Mouse (Mus musculus): Measurements from ENCODE around the gene Hnf4a.
A peak's percentile ranks its signal among the peaks of the same experiment; 100 is the strongest.

Hnf4a gene

DNA sequence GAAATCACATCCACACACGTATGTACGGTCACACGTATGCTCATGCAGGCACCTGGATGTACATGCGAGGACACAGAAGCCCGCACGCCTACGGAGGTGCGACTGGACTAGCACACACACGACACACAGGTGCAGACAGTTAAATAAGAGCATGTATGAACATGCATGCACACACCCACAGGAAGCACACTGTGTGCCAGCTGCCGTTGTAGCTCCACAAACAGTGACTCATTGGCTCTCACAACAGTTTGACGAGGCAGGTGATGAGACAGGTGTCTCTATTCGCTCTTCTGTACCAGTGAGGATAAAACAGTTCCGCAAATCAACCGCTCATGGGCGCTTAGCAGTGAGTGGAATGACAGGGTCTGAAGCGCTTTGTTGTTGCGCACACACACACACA, 16.0 kb upstream of the Hnf4a start:
- no peak for DNase-seq (ENCODE audit: low read depth, low spot score)

GRCm38 (mm10) chr2:163491351-163491750, 15.3 kb upstream of the Hnf4a start:
- no peak for DNase-seq (ENCODE audit: low read depth, low spot score)

GRCm38 (mm10) chr2:163492018-163492417, 14.6 kb upstream of the Hnf4a start, which contains the start of gene R3hdml:
Gene R3hdml, plus strand, starts transcription at chr2:163492318.
- no peak for DNase-seq (ENCODE audit: low read depth, low spot score)

DNA sequence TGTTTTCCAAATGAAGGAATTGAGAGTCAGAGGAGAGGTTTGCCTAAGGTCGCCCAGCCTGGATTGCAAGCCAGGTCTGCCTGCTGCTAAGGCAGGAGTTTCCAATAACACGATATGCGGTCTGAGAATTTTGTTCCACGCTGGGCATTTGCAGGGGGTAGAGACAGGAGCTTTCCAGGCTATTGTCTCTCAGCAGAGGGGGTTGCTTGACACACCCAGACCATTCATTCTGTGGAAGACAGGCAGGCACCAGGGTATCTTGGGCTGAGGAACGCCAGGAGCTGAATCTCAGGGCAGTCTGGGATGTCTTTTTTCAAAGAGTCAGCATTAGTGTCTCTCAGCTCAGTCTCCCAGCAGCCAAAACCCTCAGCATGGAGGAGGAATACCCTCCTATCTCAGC, 13.6 kb upstream of the Hnf4a start:
- no peak for DNase-seq (ENCODE audit: low read depth, low spot score)

DNA sequence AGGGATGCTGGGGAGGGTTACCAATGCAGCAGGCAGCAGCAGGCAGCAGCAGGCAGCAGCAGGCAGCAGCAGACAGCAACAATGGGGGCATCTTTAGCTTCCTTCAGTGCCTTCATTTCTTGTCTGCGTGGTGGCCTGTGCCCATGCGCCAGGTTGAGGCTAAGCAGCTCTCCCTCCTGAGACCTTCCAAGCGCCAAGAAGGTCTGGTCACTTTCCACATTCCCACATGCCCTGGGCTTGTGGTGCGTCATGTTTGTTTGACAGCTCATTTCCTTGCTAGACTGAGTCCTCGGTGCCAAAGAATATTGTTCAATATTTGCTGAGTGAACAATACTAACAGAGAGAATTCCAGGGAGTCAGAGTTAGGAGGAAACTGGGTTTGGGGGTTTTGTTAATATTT, 12.6 kb upstream of the Hnf4a start:
- no peak for DNase-seq (ENCODE audit: low read depth, low spot score)

DNA sequence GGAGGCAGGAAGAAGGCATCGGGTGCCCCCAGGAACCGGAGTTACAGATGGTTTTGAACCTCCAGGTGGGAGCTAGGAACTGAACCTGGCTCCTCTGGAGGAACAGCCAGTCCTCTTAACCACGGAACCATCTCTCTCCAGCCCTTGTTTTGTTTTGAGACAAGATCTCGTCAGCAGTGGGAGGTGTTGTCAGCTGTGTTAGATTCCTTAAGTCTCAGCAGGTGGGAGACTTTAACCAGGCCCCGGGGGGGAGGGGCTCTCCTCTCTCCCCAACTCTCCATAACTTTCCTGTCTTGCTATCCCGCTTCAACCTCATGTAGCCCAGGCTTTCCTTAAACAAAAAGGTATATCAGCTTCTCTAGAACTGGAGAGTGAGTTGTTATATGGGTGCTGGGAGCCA, 12.2 kb upstream of the Hnf4a start:
- no peak for DNase-seq (ENCODE audit: low read depth, low spot score)

GRCm38 (mm10) chr2:163502219-163502618, 4.4 kb upstream of the Hnf4a start:
- DNase-seq (ENCODE audit: low read depth, low spot score): no peak

- DNase-seq (ENCODE audit: low read depth, low spot score): no peak
These were observed 3.4 kb upstream of the Hnf4a start for GRCm38 (mm10) chr2:163503191-163503590.

DNA sequence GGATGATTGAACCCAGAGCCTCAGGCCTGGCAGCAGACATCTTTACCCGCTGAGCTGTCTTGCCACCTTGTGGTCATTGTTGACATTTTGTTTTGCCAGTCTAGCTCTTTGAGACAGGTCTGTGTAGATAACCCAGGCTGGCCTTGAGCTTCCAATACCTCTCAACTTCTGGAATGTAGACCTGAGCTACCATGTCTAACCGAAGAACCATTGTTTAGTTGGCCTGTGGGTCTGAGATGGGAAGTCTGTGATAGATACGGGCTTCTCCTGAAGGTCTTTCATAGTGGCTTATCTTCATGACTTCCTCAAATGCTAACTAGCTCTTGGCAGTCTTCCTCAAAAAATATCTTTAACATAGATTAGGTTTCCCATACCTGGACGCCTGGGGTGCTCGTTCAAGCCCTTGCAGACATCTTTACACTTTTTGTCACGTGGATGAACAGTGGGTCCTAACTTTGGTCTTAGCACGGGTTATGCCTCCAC, 19.2 kb downstream of the Hnf4a start:
- no peak for DNase-seq (ENCODE audit: low read depth, low spot score)

DNA sequence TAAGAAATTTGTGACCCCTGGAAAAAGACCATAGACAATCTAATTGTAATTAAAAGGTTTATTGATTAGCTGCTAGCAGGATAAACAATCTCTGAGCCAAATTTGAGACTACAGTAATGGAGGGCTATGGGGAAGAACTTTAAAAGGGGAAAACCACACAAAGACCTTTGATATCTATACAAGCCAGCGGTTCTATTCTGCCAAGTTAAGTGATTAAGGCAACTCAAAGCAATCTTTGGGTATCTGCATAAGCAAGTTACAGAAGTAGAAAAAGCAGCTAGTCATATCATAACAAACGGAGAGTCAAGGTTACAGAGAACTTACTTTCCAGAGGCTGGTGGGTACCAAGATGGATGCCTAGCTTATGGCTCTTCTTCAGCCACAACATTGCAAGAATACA, 20.9 kb downstream of the Hnf4a start:
- no peak for DNase-seq (ENCODE audit: low read depth, low spot score)

- no peak for DNase-seq (ENCODE audit: low read depth, low spot score)
These were observed 23.8 kb downstream of the Hnf4a start for GRCm38 (mm10) chr2:163530418-163530817.

DNA sequence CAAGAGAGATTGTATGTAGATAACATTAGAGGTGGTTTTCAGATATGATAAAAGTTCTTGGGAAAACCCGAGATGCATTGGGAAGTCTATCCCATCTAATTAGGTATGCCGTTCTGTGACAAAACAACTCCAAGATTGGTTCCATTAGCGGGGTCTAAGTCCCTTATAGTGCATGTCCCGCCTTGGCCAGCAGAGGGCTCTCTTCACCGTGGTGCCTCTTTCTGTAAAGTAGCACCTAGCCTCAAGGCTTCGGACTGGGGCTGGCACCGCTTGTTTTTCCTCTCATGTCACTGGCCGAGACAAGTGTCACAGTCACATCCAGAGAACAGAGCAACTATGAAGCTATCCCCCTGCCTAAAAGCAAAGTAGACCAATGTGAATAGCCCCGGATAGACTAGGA, 25.3 kb downstream of the Hnf4a start:
- peak; percentile 21 for DNase-seq (ENCODE audit: low read depth, low spot score)

DNA sequence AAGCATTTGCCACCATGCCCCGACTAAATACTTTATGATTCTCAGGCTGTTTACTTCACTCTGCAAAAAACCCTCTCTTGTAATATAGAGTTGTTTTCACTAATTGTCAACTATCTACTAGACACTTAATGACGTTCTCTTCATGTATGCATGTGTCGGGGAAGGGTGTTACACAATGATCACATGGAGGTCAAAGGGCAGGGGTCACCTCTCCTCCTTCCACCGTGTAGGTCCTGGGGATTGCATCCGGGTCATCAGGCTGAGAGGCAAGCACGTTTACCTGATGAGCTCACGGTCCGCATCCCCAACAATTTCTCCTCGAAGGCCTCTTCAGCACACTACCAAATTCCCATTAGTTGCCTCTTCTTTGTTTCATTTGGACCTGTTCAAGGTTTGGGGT, 26.6 kb downstream of the Hnf4a start:
- no peak for DNase-seq (ENCODE audit: low read depth, low spot score)

DNA sequence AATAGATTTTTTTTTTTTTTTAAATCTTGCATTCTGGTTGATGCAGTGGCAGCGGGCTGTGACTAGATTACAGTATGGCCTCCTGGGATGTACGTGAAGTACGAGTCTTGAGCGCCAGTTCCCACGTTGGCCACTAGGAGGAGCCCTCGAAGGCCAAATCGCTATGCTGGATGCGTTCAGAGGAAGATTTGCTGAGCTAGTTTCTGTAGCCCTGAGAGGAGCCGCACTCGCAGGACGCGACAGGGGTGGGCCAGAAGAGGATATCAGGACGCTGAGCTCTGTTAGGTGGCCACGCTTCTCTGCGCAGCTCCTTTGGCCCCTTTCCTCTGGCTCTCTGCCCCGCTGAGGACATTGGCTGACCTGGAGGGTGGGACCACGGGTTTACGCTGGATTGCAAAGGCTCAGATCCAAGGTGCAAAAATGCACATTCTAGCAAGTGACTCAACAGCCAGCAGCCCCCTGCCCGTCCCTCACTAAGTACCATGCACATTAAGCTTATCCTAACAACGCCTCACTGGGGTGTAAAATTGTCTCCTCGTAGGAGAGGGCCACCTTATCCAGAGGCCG, 28.4 kb downstream of the Hnf4a start:
- DNase-seq (ENCODE audit: low read depth, low spot score): peak; percentile 62

GRCm38 (mm10) chr2:163537443-163537842, 30.8 kb downstream of the Hnf4a start:
- no peak for DNase-seq (ENCODE audit: low read depth, low spot score)

DNA sequence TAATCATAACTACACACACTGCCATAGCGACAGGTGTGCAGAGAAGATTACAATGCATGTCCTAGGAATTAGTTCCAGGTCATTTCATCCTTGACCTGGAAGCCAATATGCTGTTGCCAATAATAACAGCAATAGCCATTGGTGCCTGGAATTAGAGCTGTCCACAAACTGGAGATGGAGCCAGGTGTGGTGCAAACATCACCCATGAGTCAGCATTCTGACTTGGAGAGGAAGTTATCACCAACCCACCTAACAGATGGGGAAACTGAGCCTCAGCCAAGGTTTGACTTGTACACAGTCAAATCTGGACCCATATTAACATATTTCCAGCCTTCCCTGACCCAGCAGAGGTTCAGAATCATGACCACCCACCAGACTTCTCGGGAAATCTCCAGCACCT, 31.8 kb downstream of the Hnf4a start:
- no peak for DNase-seq (ENCODE audit: low read depth, low spot score)

GRCm38 (mm10) chr2:163539321-163540040, 32.9 kb downstream of the Hnf4a start:
- DNase-seq (ENCODE audit: low read depth, low spot score): no peak

DNA sequence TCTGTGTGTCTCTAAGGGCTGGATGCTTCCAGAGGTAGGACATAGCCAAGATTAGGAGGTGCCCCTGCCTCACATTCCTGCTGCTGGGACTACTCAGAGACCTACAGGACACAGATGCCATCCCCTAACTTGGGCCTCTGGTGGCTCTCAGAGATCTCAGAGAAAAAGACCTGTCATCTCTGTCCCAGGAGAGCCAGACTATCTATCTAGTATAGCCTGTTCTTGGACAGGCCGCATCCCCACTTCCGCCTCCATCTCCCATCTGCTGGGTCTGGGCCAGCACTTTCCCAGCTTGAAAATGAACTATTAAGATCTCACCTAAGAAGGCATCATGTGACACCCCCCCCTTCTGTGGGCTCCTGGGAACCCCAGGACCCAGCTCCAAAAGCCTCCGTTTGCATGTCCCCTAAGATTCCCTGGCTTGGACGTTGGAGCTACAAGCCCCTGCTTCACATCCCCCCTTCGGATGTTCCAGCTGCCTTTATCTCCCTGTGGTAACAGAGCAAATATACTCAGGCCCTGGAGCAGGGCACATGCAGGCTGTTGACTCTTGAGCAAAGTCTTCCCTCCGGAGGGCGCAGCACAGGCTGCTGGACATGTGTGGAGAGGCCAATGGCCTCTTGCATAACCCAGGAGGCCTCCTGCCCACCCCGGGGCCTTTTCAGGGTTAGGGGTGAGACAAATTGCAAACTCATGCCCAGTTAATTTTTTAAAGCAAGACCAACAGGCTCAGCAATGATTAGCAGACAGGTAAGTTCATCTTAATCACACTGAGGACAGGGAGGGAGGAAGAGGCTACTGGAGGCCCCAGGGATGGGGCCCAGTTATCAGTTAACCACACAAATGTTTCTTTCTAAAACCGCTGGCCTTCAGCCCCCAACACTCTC, 33.9 kb downstream of the Hnf4a start:
- no peak for DNase-seq (ENCODE audit: low read depth, low spot score)

- no peak for DNase-seq (ENCODE audit: low read depth, low spot score)
These were observed 35.1 kb downstream of the Hnf4a start for GRCm38 (mm10) chr2:163541568-163542182.

DNA sequence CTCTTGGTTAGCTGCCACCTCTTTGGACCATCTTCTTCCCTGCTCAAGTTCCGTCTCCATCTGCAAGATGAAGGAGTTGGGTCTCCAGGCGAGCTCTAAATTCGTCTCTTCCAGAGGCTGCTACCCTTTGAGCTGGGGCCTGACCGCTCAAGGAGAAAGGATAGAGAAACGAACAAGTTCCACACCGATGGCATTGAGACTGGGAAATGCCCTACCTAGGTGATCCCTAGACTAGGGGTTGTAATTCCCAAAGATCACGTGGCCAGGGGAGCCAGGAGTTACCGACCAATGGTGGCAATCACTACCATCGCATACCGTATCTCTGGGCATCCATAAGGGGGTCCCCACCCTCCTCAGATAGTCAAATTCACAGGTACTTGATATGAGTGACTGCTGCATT, 36.1 kb downstream of the Hnf4a start:
- DNase-seq (ENCODE audit: low read depth, low spot score): no peak

GRCm38 (mm10) chr2:163546623-163547318, 40.2 kb downstream of the Hnf4a start:
- DNase-seq (ENCODE audit: low read depth, low spot score): no peak

All from telencephalon, adult 2 months (tissue).